Mouse (Mus musculus) hindbrain, embryonic 11.5 days (tissue): ENCODE data around the gene Kif26a. TPM values are rescaled to one million over a fixed set of nuclear protein-coding genes. Genes with fewer than 3 reads are reported as not detected.
A peak's percentile ranks its signal among the peaks of the same experiment; 100 is the strongest.

ENCODE experiments used
- ATAC-seq: fragments of 200-750 bp; cut with Nextera tagmentation; 2 replicates; pipeline ENCODE4 v1.8.0; 2017; ENCODE audit warnings: mild to moderate bottlenecking, moderate TSS enrichment, moderate library complexity; ENCODE audit not compliant: low FRiP score
- DNase-seq: peaks from one replicate; pipeline ENCODE4 v3.0.0-alpha.2; 2015; ENCODE audit warnings: low spot score
- H3K27ac ChIP-seq: fragments of 300-500 bp; sonication (generic); 2 replicates; pipeline ENCODE4 v1.5.1; 2014; ENCODE audit warnings: mild to moderate bottlenecking, low read depth, low read length
- H3K27me3 ChIP-seq: fragments of 300-500 bp; sonication (generic); 2 replicates; pipeline ENCODE4 v1.6.1; 2014; ENCODE audit warnings: mild to moderate bottlenecking, low read length, moderate library complexity, mixed read lengths; ENCODE audit not compliant: control insufficient read depth, insufficient read depth
- H3K36me3 ChIP-seq: fragments of 300-500 bp; sonication (generic); 2 replicates; pipeline ENCODE4 v1.6.1; 2014; ENCODE audit warnings: mild to moderate bottlenecking, low read length, moderate library complexity, mixed read lengths; ENCODE audit not compliant: control insufficient read depth, insufficient read depth
- H3K4me1 ChIP-seq: fragments of 300-500 bp; sonication (generic); replicated peaks from 2 replicates; pipeline ENCODE4 v1.6.1; 2014; ENCODE audit warnings: low read length, mixed read lengths; ENCODE audit not compliant: control insufficient read depth, insufficient read depth
- H3K4me2 ChIP-seq: fragments of 300-500 bp; sonication (generic); replicated peaks from 2 replicates; pipeline ENCODE4 v1.6.1; 2014; ENCODE audit warnings: mild to moderate bottlenecking, low read depth, low read length
- H3K4me3 ChIP-seq: fragments of 300-500 bp; sonication (generic); 2 replicates; pipeline ENCODE4 v1.5.1; 2014; ENCODE audit warnings: low read depth, low read length
- H3K9ac ChIP-seq: fragments of 300-500 bp; sonication (generic); 2 replicates; pipeline ENCODE4 v1.6.1; 2014; ENCODE audit warnings: low read depth, low read length
- H3K9me3 ChIP-seq: fragments of 300-500 bp; sonication (generic); 2 replicates; pipeline ENCODE4 v1.6.1; 2016; ENCODE audit warnings: low read length; ENCODE audit not compliant: control insufficient read depth
- WGBS: fragments of 180-500 bp; shearing (Covaris S2); extraction: QIAGEN DNeasy Blood & Tissue Kit; methylation state at CpG from one replicate; pipeline ENCODE4 v1.1.7; 2014; 5-methylcytosine and 5-hydroxymethylcytosine counted together
- polyA plus RNA-seq: library from polyadenylated mRNA; unstranded; fragments of >200 nt; fragmentation: Nextera tagmentation; extraction: Ambion mirVana; gene quantifications from 2 replicates; pipeline ENCODE4 v1.2.1, GENCODE M21; 2014

Kif26a gene
- polyA plus RNA-seq, 1 experiment from 2014 or later, result 2.2 TPM

GRCm38 (mm10) chr12:112140745-112141144, 5.3 kb upstream of the Kif26a start:
- Histone ChIP-seq H3K4me1 (0 out of 2 replicates have a peak, but pooled peaks cover 3% of the 10 kb centered on the region), H3K9ac (no peak overlapping the region), H3K9me3 (no peaks in the 10 kb centered on the region), H3K36me3 (no peaks in the 10 kb centered on the region), H3K4me2 (no peak overlapping the region), H3K27me3 (peaks cover 36% of the 10 kb centered on the region), H3K4me3 (no peak overlapping the region), H3K27ac (no peak overlapping the region)
- ATAC-seq, result no peak
- no peak for DNase-seq
- 53% methylated on average over 7 of the region's 7 CpGs for WGBS

GRCm38 (mm10) chr12:112141300-112141699, 4.7 kb upstream of the Kif26a start:
- no peak overlapping the region for H3K4me3 ChIP-seq
- no peak overlapping the region for H3K27ac ChIP-seq
- no peaks in the 10 kb centered on the region for H3K9me3 ChIP-seq
- no peaks in the 10 kb centered on the region for H3K36me3 ChIP-seq
- H3K4me1 ChIP-seq, result peaks cover 7% of the 10 kb centered on the region
- H3K4me2 ChIP-seq, result no peak overlapping the region
- ATAC-seq (no peak), DNase-seq (peak; percentile 77)
- H3K27me3 ChIP-seq, result peaks cover 41% of the 10 kb centered on the region
- 5% methylated on average over 6 of the region's 6 CpGs for WGBS
- H3K9ac ChIP-seq, result no peak overlapping the region

GRCm38 (mm10) chr12:112143116-112143832, 2.7 kb upstream of the Kif26a start:
- Histone ChIP-seq H3K9me3 (no peaks in the 10 kb centered on the region), H3K4me2 (peak overlapping the region; percentile 56), H3K27me3 (peaks cover 59% of the 10 kb centered on the region), H3K4me3 (peak overlapping the region; percentile 38), H3K27ac (0 out of 2 replicates have a peak overlapping the region, but pooled peaks have one; percentile 6), H3K9ac (peak overlapping the region; percentile 55; the same call in 1 of the 2 replicates), H3K36me3 (no peaks in the 10 kb centered on the region), H3K4me1 (peaks cover 13% of the 10 kb centered on the region)
- ATAC-seq, result no peak
- WGBS, result 6% methylated on average over 14 of the region's 14 CpGs
- peak; percentile 71 for DNase-seq

- under 1% methylated on average over 44 of the region's 52 CpGs for WGBS
- no peak for ATAC-seq
- H3K27me3 ChIP-seq, result peaks cover 59% of the 10 kb centered on the region
- H3K36me3 ChIP-seq, result no peaks in the 10 kb centered on the region
- H3K4me1 ChIP-seq, result peaks cover 13% of the 10 kb centered on the region
- 0 out of 2 replicates have a peak overlapping the region, but pooled peaks have one; percentile 6 for H3K27ac ChIP-seq
- DNase-seq, result peak; percentile 50
- H3K9me3 ChIP-seq, result no peaks in the 10 kb centered on the region
- peak overlapping the region; percentile 38 for H3K4me3 ChIP-seq
- peak overlapping the region; percentile 56 for H3K4me2 ChIP-seq
- peak overlapping the region; percentile 55 for H3K9ac ChIP-seq
These were observed 2.2 kb upstream of the Kif26a start for GRCm38 (mm10) chr12:112143833-112144201.

GRCm38 (mm10) chr12:112144377-112145115, 1.5 kb upstream of the Kif26a start:
- Histone ChIP-seq H3K4me1 (peaks cover 13% of the 10 kb centered on the region), H3K27ac (no peak overlapping the region), H3K27me3 (peaks cover 60% of the 10 kb centered on the region), H3K4me2 (peak overlapping the region; percentile 56), H3K9me3 (no peaks in the 10 kb centered on the region), H3K4me3 (peak overlapping the region; percentile 38), H3K36me3 (no peaks in the 10 kb centered on the region), H3K9ac (peak overlapping the region; percentile 55)
- WGBS, result under 1% methylated on average over 46 of the region's 46 CpGs
- ATAC-seq (peak; percentile 15; the same call in 1 of the 2 replicates), DNase-seq (peak; percentile 58)

GRCm38 (mm10) chr12:112145211-112145874, 665 bp upstream of the Kif26a start:
- Histone ChIP-seq H3K4me3 (peak overlapping the region; percentile 43), H3K27me3 (peaks cover 61% of the 10 kb centered on the region), H3K27ac (no peak overlapping the region), H3K4me1 (peaks cover 13% of the 10 kb centered on the region), H3K36me3 (no peaks in the 10 kb centered on the region), H3K4me2 (peak overlapping the region; percentile 56), H3K9ac (no peak overlapping the region), H3K9me3 (no peaks in the 10 kb centered on the region)
- DNase-seq, result peak; percentile 97
- under 1% methylated on average over 37 of the region's 37 CpGs for WGBS
- peak; percentile 62 for ATAC-seq

GRCm38 (mm10) chr12:112147365-112147764, 1.4 kb downstream of the Kif26a start:
- no peak for DNase-seq
- WGBS, result 23% methylated on average over 5 of the region's 5 CpGs
- no peak for ATAC-seq
- H3K4me2 ChIP-seq, result peak overlapping the region; percentile 56
- H3K9ac ChIP-seq, result peak overlapping the region; percentile 61
- peaks cover 19% of the 10 kb centered on the region for H3K4me1 ChIP-seq
- peaks cover 53% of the 10 kb centered on the region for H3K27me3 ChIP-seq
- no peak overlapping the region for H3K27ac ChIP-seq
- peak overlapping the region; percentile 43 for H3K4me3 ChIP-seq
- no peaks in the 10 kb centered on the region for H3K36me3 ChIP-seq
- H3K9me3 ChIP-seq, result no peaks in the 10 kb centered on the region

- Histone ChIP-seq H3K36me3 (no peaks in the 10 kb centered on the region), H3K27me3 (peaks cover 34% of the 10 kb centered on the region), H3K9me3 (no peaks in the 10 kb centered on the region), H3K4me1 (peaks cover 15% of the 10 kb centered on the region), H3K9ac (no peak overlapping the region), H3K4me2 (no peak overlapping the region), H3K27ac (no peak overlapping the region), H3K4me3 (no peak overlapping the region)
- WGBS, result 63% methylated on average over 7 of the region's 7 CpGs
- DNase-seq (no peak), ATAC-seq (no peak)
These were observed 4.0 kb downstream of the Kif26a start for GRCm38 (mm10) chr12:112150011-112150410.
